Mouse (Mus musculus): ENCODE measurements around the gene Mfap5. TPM values are rescaled to one million over a fixed set of nuclear protein-coding genes. Genes with fewer than 3 reads are reported as not detected.

Gene Mfap5
- polyA plus RNA-seq, 1 experiment, result 0.92 TPM

GRCm38 (mm10) chr6:122486297-122487117 lies 19.1 kb upstream of the Mfap5 start:
- Histone ChIP-seq H3K4me1 (ENCODE audit: control insufficient read depth, insufficient read depth, low read length) (peaks cover 3% of the 10 kb centered on the region), H3K27ac (ENCODE audit: insufficient read depth, low read length) (peak overlapping the region; percentile 39; the same call in 1 of the 2 replicates), H3K4me3 (ENCODE audit: insufficient read depth, low read length) (peak overlapping the region; percentile 76)
- no peak for TF ChIP-seq CTCF (IDR thresholded peaks at IDR 0.05; ENCODE audit: extremely low read depth, insufficient read depth, low read length)
- no peak for TF ChIP-seq POLR2A (IDR thresholded peaks at IDR 0.05; ENCODE audit: extremely low read depth, insufficient read depth, low read length)

DNA sequence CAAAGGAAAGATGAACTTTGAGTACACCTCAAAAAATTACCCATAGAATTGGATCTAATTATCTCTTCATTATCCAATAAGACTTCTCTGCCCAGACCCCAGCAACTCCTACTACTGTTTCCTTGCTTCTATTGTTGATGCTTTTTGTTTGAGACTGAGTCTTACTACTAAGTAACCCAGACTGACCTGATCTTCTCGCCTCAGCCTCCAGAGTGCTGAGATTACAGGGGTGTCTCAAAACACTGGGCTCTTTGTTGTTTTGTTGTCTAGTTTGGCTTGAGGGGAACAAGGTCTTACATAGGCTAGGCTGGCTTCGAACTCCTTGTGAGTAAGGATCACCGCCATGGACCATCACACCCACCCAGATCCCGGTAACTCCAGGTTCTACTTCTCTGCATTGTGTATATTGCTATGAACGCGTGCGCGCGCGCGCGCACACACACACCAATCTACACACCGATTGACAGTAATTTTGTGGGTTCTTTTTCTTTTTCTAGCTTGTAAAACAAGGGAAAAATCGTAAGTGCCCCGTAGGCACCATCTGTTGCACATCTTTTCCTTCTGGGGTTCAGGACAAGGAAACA lies 14.6 kb upstream of the Mfap5 start:
- TF ChIP-seq POLR2A (IDR thresholded peaks at IDR 0.05; ENCODE audit: extremely low read depth, insufficient read depth, low read length), result no peak
- no peak for TF ChIP-seq CTCF (IDR thresholded peaks at IDR 0.05; ENCODE audit: extremely low read depth, insufficient read depth, low read length)

GRCm38 (mm10) chr6:122491557-122491956 lies 14.1 kb upstream of the Mfap5 start:
- Histone ChIP-seq H3K4me1 (ENCODE audit: control insufficient read depth, insufficient read depth, low read length) (peaks cover 3% of the 10 kb centered on the region; the same call in 1 of the 2 replicates), H3K27ac (ENCODE audit: insufficient read depth, low read length) (no peak overlapping the region)

More for the DNA sequence above, 14.6 kb upstream of the Mfap5 start:
- H3K4me1 ChIP-seq (ENCODE audit: control insufficient read depth, insufficient read depth, low read length), result peaks cover 1% of the 10 kb centered on the region; the same call in 1 of the 2 replicates
- H3K4me3 ChIP-seq (ENCODE audit: insufficient read depth, low read length), result peak overlapping the region; percentile 28; the same call in 1 of the 2 replicates
- no peak overlapping the region for H3K27ac ChIP-seq (ENCODE audit: insufficient read depth, low read length)

DNA sequence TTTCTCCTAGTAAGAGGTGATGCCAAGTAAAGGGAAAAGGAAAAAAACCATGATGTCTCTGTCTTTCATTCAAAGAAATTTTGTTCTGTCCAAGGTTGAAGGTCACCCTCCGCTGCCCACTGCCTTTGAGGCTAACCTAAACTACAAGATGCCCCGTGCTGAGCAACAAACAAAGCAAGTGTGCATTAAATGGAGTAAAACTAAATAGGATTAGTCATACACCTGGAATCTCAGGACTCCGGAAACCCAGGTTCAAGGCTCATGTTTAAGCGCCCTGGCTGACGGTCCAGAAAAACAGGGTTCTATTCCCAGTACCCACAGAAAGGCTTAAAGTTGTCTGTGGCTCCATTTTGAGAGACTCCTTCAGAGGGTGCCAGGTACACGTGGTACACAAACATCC lies 13.2 kb upstream of the Mfap5 start:
- no peak overlapping the region for H3K4me3 ChIP-seq (ENCODE audit: insufficient read depth, low read length)
- H3K4me1 ChIP-seq (ENCODE audit: control insufficient read depth, insufficient read depth, low read length), result peaks cover 3% of the 10 kb centered on the region; the same call in 1 of the 2 replicates
- TF ChIP-seq POLR2A (IDR thresholded peaks at IDR 0.05; ENCODE audit: extremely low read depth, insufficient read depth, low read length), result no peak
- no peak for TF ChIP-seq CTCF (IDR thresholded peaks at IDR 0.05; ENCODE audit: extremely low read depth, insufficient read depth, low read length)
- no peak overlapping the region for H3K27ac ChIP-seq (ENCODE audit: insufficient read depth, low read length)

More at GRCm38 (mm10) chr6:122491557-122491956, 14.1 kb upstream of the Mfap5 start:
- TF ChIP-seq CTCF (IDR thresholded peaks at IDR 0.05; ENCODE audit: extremely low read depth, insufficient read depth, low read length), result no peak
- no peak for TF ChIP-seq POLR2A (IDR thresholded peaks at IDR 0.05; ENCODE audit: extremely low read depth, insufficient read depth, low read length)
- peak overlapping the region; percentile 28 for H3K4me3 ChIP-seq (ENCODE audit: insufficient read depth, low read length)

GRCm38 (mm10) chr6:122493799-122494472 lies 11.7 kb upstream of the Mfap5 start:
- no peak overlapping the region for H3K27ac ChIP-seq (ENCODE audit: insufficient read depth, low read length)

GRCm38 (mm10) chr6:122495082-122495881 lies 10.4 kb upstream of the Mfap5 start:
- H3K4me3 ChIP-seq (ENCODE audit: insufficient read depth, low read length), result no peak overlapping the region

More at GRCm38 (mm10) chr6:122493799-122494472, 11.7 kb upstream of the Mfap5 start:
- Histone ChIP-seq H3K4me1 (ENCODE audit: control insufficient read depth, insufficient read depth, low read length) (peaks cover 3% of the 10 kb centered on the region; the same call in 1 of the 2 replicates), H3K4me3 (ENCODE audit: insufficient read depth, low read length) (no peak overlapping the region)
- no peak for TF ChIP-seq POLR2A (IDR thresholded peaks at IDR 0.05; ENCODE audit: extremely low read depth, insufficient read depth, low read length)
- no peak for TF ChIP-seq CTCF (IDR thresholded peaks at IDR 0.05; ENCODE audit: extremely low read depth, insufficient read depth, low read length)

GRCm38 (mm10) chr6:122496501-122496900 lies 9.1 kb upstream of the Mfap5 start:
- no peak overlapping the region for H3K27ac ChIP-seq (ENCODE audit: insufficient read depth, low read length)
- TF ChIP-seq POLR2A (IDR thresholded peaks at IDR 0.05; ENCODE audit: extremely low read depth, insufficient read depth, low read length), result no peak
- TF ChIP-seq CTCF (IDR thresholded peaks at IDR 0.05; ENCODE audit: extremely low read depth, insufficient read depth, low read length), result no peak
- peaks cover 2% of the 10 kb centered on the region; the same call in 1 of the 2 replicates for H3K4me1 ChIP-seq (ENCODE audit: control insufficient read depth, insufficient read depth, low read length)
- no peak overlapping the region for H3K4me3 ChIP-seq (ENCODE audit: insufficient read depth, low read length)

More at GRCm38 (mm10) chr6:122495082-122495881, 10.4 kb upstream of the Mfap5 start:
- no peak for TF ChIP-seq CTCF (IDR thresholded peaks at IDR 0.05; ENCODE audit: extremely low read depth, insufficient read depth, low read length)
- TF ChIP-seq POLR2A (IDR thresholded peaks at IDR 0.05; ENCODE audit: extremely low read depth, insufficient read depth, low read length), result no peak
- Histone ChIP-seq H3K27ac (ENCODE audit: insufficient read depth, low read length) (peak overlapping the region; percentile 82), H3K4me1 (ENCODE audit: control insufficient read depth, insufficient read depth, low read length) (peaks cover 3% of the 10 kb centered on the region; the same call in 1 of the 2 replicates)

DNA sequence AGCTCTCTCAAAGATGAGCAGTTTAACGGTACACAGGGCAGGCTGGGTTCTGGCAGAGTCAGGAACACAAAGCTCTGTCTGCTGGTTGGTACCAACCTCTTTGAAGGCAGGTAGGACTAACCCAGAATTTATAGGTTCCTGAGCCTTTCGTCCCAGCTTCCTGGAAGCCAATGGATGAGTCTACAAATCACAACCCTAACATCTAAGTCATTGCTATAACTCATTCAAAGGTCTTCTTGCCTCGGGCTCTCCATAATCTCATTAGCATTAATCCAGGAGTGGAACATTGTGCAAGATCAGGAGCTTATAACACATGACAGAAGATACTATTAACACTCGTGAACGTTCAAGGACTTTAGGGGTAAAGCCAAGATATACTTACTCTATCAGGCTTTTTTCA lies 7.0 kb upstream of the Mfap5 start, which contains the start of gene Rimklb:
Gene Rimklb (minus strand): TSS at position 101 of the 400 bp plus-strand sequence.
- H3K4me3 ChIP-seq (ENCODE audit: insufficient read depth, low read length), result no peak within 1 kb of the TSS
- peaks cover 2% of the 10 kb centered on the region; the same call in 1 of the 2 replicates for H3K4me1 ChIP-seq (ENCODE audit: control insufficient read depth, insufficient read depth, low read length)
- TF ChIP-seq CTCF (IDR thresholded peaks at IDR 0.05; ENCODE audit: extremely low read depth, insufficient read depth, low read length) (no peak), POLR2A (IDR thresholded peaks at IDR 0.05; ENCODE audit: extremely low read depth, insufficient read depth, low read length) (no peak)
- no peak within 1 kb of the TSS for H3K27ac ChIP-seq (ENCODE audit: insufficient read depth, low read length)
